Mouse (Mus musculus): ENCODE measurements around the gene Gpr6. TPM values are rescaled to one million over a fixed set of nuclear protein-coding genes. Genes with fewer than 3 reads are reported as not detected.

The Gpr6 gene
- polyA plus RNA-seq, 1 experiment from 2014 or later: 2.7 TPM

GRCm38 (mm10) chr10:41038476-41038875 lies 33.6 kb downstream of the Gpr6 start:
- H3K4me3 ChIP-seq: no peak overlapping the region
- H3K4me2 ChIP-seq: no peak overlapping the region
- no peak overlapping the region for H3K27ac ChIP-seq
- peaks cover 23% of the 10 kb centered on the region for H3K4me1 ChIP-seq
- WGBS: 45% methylated on average over 6 of the region's 6 CpGs
- H3K9ac ChIP-seq: no peak overlapping the region
- 0 out of 2 replicates have a peak, but pooled peaks have one; percentile 38 for ATAC-seq (replicated peaks)
- H3K9me3 ChIP-seq: no peaks in the 10 kb centered on the region
- H3K36me3 ChIP-seq (replicated peaks): no peaks in the 10 kb centered on the region
- no peaks in the 10 kb centered on the region for H3K27me3 ChIP-seq (replicated peaks)

GRCm38 (mm10) chr10:41037722-41038121 lies 34.4 kb downstream of the Gpr6 start:
- Histone ChIP-seq H3K4me1 (peaks cover 21% of the 10 kb centered on the region), H3K4me3 (no peak overlapping the region), H3K27me3 (replicated peaks) (no peaks in the 10 kb centered on the region), H3K9ac (no peak overlapping the region), H3K27ac (no peak overlapping the region), H3K4me2 (no peak overlapping the region), H3K36me3 (replicated peaks) (no peaks in the 10 kb centered on the region), H3K9me3 (no peaks in the 10 kb centered on the region)
- 58% methylated on average over 8 of the region's 8 CpGs for WGBS
- ATAC-seq (replicated peaks): peak; percentile 51

- no peak overlapping the region for H3K4me2 ChIP-seq
- no peak for ATAC-seq (replicated peaks)
- no peaks in the 10 kb centered on the region for H3K36me3 ChIP-seq (replicated peaks)
- 84% methylated on average over 7 of the region's 7 CpGs for WGBS
- H3K4me3 ChIP-seq: no peak overlapping the region
- no peak overlapping the region for H3K27ac ChIP-seq
- H3K4me1 ChIP-seq: peaks cover 1% of the 10 kb centered on the region; the same call in 1 of the 2 replicates
- H3K9me3 ChIP-seq: no peaks in the 10 kb centered on the region
- no peak overlapping the region for H3K9ac ChIP-seq
- H3K27me3 ChIP-seq (replicated peaks): no peaks in the 10 kb centered on the region
These were observed 39.3 kb downstream of the Gpr6 start for GRCm38 (mm10) chr10:41032811-41033210.

GRCm38 (mm10) chr10:41024860-41025259 lies 47.2 kb downstream of the Gpr6 start:
- no peak for ATAC-seq (replicated peaks)
- H3K9ac ChIP-seq: no peak overlapping the region
- 0 out of 2 replicates have a peak, but pooled peaks cover 3% of the 10 kb centered on the region for H3K9me3 ChIP-seq
- no peaks in the 10 kb centered on the region for H3K4me1 ChIP-seq
- no peaks in the 10 kb centered on the region for H3K36me3 ChIP-seq (replicated peaks)
- no peaks in the 10 kb centered on the region for H3K27me3 ChIP-seq (replicated peaks)
- H3K4me2 ChIP-seq: no peak overlapping the region
- H3K27ac ChIP-seq: no peak overlapping the region
- no peak overlapping the region for H3K4me3 ChIP-seq
- WGBS: 83% methylated on average over 1 of the region's 1 CpGs

GRCm38 (mm10) chr10:41024406-41024805 lies 47.7 kb downstream of the Gpr6 start:
- no peak overlapping the region for H3K27ac ChIP-seq
- no peak overlapping the region for H3K4me3 ChIP-seq
- no peak for ATAC-seq (replicated peaks)
- WGBS: 37% methylated on average over 1 of the region's 1 CpGs
- no peaks in the 10 kb centered on the region for H3K27me3 ChIP-seq (replicated peaks)
- H3K36me3 ChIP-seq (replicated peaks): no peaks in the 10 kb centered on the region
- no peaks in the 10 kb centered on the region for H3K4me1 ChIP-seq
- no peak overlapping the region for H3K9ac ChIP-seq
- no peak overlapping the region for H3K4me2 ChIP-seq
- 0 out of 2 replicates have a peak, but pooled peaks cover 4% of the 10 kb centered on the region for H3K9me3 ChIP-seq

GRCm38 (mm10) chr10:41022226-41022625 lies 49.9 kb downstream of the Gpr6 start:
- no peak overlapping the region for H3K27ac ChIP-seq
- no peak overlapping the region for H3K9ac ChIP-seq
- no peak overlapping the region for H3K4me3 ChIP-seq
- no peaks in the 10 kb centered on the region for H3K27me3 ChIP-seq (replicated peaks)
- H3K36me3 ChIP-seq (replicated peaks): no peaks in the 10 kb centered on the region
- no peak for ATAC-seq (replicated peaks)
- no peak overlapping the region for H3K4me2 ChIP-seq
- H3K4me1 ChIP-seq: no peaks in the 10 kb centered on the region
- H3K9me3 ChIP-seq: 0 out of 2 replicates have a peak, but pooled peaks cover 4% of the 10 kb centered on the region
- 94% methylated on average over 4 of the region's 4 CpGs for WGBS

Other genes starting within 250 kb of the Gpr6 start
- 22.0 and 23.6 TPM in 2 replicates for gene Cdc40, start 189.0 kb downstream of the Gpr6 start, polyA plus RNA-seq (2015; fragmentation: Nextera tagmentation; extraction: Ambion mirVana)
- gene Wasf1, start 188.8 kb downstream of the Gpr6 start, polyA plus RNA-seq (2015; fragmentation: Nextera tagmentation; extraction: Ambion mirVana): 122 and 125 TPM in 2 replicates
- 30.8 and 31.5 TPM in 2 replicates for gene Fig4, start 231.0 kb upstream of the Gpr6 start, polyA plus RNA-seq (2015; fragmentation: Nextera tagmentation; extraction: Ambion mirVana)
- gene Ak9, start 231.7 kb upstream of the Gpr6 start, polyA plus RNA-seq (2015; fragmentation: Nextera tagmentation; extraction: Ambion mirVana): 0.22 and 0.30 TPM in 2 replicates